Mouse (Mus musculus): ENCODE results near the gene Kif26b. TPM values are rescaled to one million over a fixed set of nuclear protein-coding genes. Genes with fewer than 3 reads are reported as not detected.

The Kif26b gene
- 1 to 10 TPM; 4.2 to 4.4 TPM for total RNA-seq (2021)

- intact Hi-C loops (cut with DNase I), result no loop called here
- DNase-seq (ENCODE audit: low spot score), result no peak
These were observed at the start of gene Kif26b for GRCm38 (mm10) chr1:178528431-178529351. Gene Kif26b, plus strand, starts transcription at chr1:178529125.

- DNase-seq (ENCODE audit: low spot score), result no peak
- intact Hi-C loops (cut with DNase I), result no loop called here
These were observed 45.1 kb upstream of the Kif26b start for GRCm38 (mm10) chr1:178483854-178484253.

- intact Hi-C loops (cut with DNase I), result no loop called here
These were observed 43.6 kb upstream of the Kif26b start for GRCm38 (mm10) chr1:178485138-178485867.

GRCm38 (mm10) chr1:178485868-178486220 is 43.1 kb upstream of the Kif26b start:
- intact Hi-C loops (cut with DNase I), result no loop called here
- no peak for DNase-seq (ENCODE audit: low spot score)

More at GRCm38 (mm10) chr1:178485138-178485867, 43.6 kb upstream of the Kif26b start:
- no peak for DNase-seq (ENCODE audit: low spot score)

- intact Hi-C loops (cut with DNase I), result no loop called here
- DNase-seq (ENCODE audit: low spot score), result no peak
These were observed 42.1 kb upstream of the Kif26b start for GRCm38 (mm10) chr1:178486828-178487227.

GRCm38 (mm10) chr1:178489127-178489526 is 39.8 kb upstream of the Kif26b start:
- DNase-seq (ENCODE audit: low spot score), result no peak
- intact Hi-C loops (cut with DNase I), result no loop called here

- no peak for DNase-seq (ENCODE audit: low spot score)
- intact Hi-C loops (cut with DNase I), result loop anchor here (10.0 kb wide), 1 partner anchor 1877 kb away; no protein-coding TSS in a partner anchor
These were observed 37.2 kb upstream of the Kif26b start for GRCm38 (mm10) chr1:178491733-178492132.

- no peak for DNase-seq (ENCODE audit: low spot score)
- intact Hi-C loops (cut with DNase I), result loop anchor here (10.0 kb wide), 1 partner anchor 1878 kb away; no protein-coding TSS in a partner anchor
These were observed 36.4 kb upstream of the Kif26b start for GRCm38 (mm10) chr1:178492493-178492892.

GRCm38 (mm10) chr1:178496186-178496585 is 32.7 kb upstream of the Kif26b start:
- DNase-seq (ENCODE audit: low spot score), result no peak
- intact Hi-C loops (cut with DNase I), result loop anchor here (10.0 kb wide), 1 partner anchor 1881 kb away; no protein-coding TSS in a partner anchor

GRCm38 (mm10) chr1:178496841-178497240 is 32.1 kb upstream of the Kif26b start:
- intact Hi-C loops (cut with DNase I), result loop anchor here (10.0 kb wide), 1 partner anchor 1882 kb away; no protein-coding TSS in a partner anchor
- no peak for DNase-seq (ENCODE audit: low spot score)

- DNase-seq (ENCODE audit: low spot score), result no peak
- intact Hi-C loops (cut with DNase I), result no loop called here
These were observed 22.0 kb upstream of the Kif26b start for GRCm38 (mm10) chr1:178506938-178507337.

GRCm38 (mm10) chr1:178512323-178513031 is 16.4 kb upstream of the Kif26b start:
- DNase-seq (ENCODE audit: low spot score), result no peak
- intact Hi-C loops (cut with DNase I), result no loop called here

GRCm38 (mm10) chr1:178513954-178514353 is 15.0 kb upstream of the Kif26b start:
- DNase-seq (ENCODE audit: low spot score), result no peak
- intact Hi-C loops (cut with DNase I), result no loop called here

- no peak for DNase-seq (ENCODE audit: low spot score)
- intact Hi-C loops (cut with DNase I), result no loop called here
These were observed 13.1 kb upstream of the Kif26b start for GRCm38 (mm10) chr1:178515839-178516238.

GRCm38 (mm10) chr1:178522389-178522788 is 6.5 kb upstream of the Kif26b start:
- intact Hi-C loops (cut with DNase I), result no loop called here
- DNase-seq (ENCODE audit: low spot score), result no peak

- no peak for DNase-seq (ENCODE audit: low spot score)
- intact Hi-C loops (cut with DNase I), result no loop called here
These were observed 5.8 kb upstream of the Kif26b start for GRCm38 (mm10) chr1:178523152-178523551.

- intact Hi-C loops (cut with DNase I), result loop anchor here (1.0 to 2.0 kb wide), 3 partner anchors 434 to 705 kb away; no protein-coding TSS in a partner anchor
- DNase-seq (ENCODE audit: low spot score), result no peak
These were observed 1.8 kb upstream of the Kif26b start for GRCm38 (mm10) chr1:178527185-178527546.

- intact Hi-C loops (cut with DNase I), result loop anchor here (1.0 to 2.0 kb wide), 3 partner anchors 433 to 705 kb away; no protein-coding TSS in a partner anchor
- DNase-seq (ENCODE audit: low spot score), result no peak
These were observed 1.2 kb upstream of the Kif26b start for GRCm38 (mm10) chr1:178527547-178528361.

Measured in heart, postnatal 25 days (tissue).